Mouse (Mus musculus): ENCODE measurements around the gene Nhej1. TPM values are rescaled to one million over a fixed set of nuclear protein-coding genes. Genes with fewer than 3 reads are reported as not detected.
A peak's percentile ranks its signal among the peaks of the same experiment; 100 is the strongest.

The Nhej1 gene
- total RNA-seq (2014; fragmentation: Nextera tagmentation) (2.5 and 5.1 TPM in 2 replicates), total RNA-seq (2017) (12.3 and 12.4 TPM in 2 replicates), polyA plus RNA-seq (2012) (0.40 and 0.47 TPM in 2 replicates)

DNA sequence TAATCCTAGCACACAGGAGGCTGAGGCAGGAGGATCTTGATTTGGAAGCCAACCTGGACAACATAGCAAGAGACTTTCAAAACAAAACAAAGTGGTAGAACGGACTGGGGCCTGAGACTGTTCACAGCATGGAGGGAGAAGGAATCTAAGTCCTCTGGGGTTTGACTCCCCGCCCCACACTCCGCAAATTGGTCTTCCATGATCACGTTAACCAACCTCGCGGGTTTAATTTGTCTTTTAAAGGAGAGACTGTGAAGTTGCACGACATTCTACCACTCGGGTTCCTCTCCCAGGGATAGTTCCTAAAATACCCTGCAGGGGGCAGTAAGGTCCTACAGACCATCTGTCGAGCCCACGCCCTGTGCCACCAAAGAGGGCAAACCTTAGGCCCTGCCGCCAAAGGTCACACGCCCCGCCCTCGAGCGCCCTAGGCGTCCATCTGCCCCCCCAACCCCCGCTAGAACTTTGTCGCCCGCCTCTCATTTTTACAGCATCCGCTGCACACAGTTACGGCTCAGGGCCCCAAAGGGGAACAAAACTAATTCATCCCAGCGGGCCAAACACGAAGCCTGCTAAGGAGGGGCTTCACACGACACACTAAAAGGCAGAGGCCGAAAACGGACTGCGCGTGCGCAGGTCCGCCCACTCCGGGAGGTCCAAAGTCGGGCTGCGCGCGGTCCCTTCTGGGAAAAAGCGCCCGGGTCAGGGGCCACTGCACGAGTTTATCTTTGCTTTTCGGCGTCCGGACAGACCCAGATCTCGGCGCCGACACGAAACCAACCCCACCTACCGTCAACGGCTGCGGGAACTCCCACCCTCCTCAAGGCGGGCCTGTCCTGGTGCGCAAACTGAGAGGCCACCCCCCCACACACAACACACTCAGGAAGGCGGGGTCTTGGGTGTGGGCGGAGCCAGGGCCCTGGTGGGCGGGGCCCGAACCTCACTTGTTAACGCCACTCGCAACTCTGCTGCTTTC, at the start of gene Nhej1:
TSS of gene Nhej1 (minus strand) at position 855 of the 976 bp plus-strand sequence.
- no peaks in the 10 kb centered on the region for H3K36me3 ChIP-seq (replicated peaks)
- no peaks in the 10 kb centered on the region for H3K9me3 ChIP-seq (replicated peaks)
- H3K4me1 ChIP-seq (ENCODE audit: insufficient read depth, low read depth, low read length) = peaks cover 20% of the 10 kb centered on the region
- TF ChIP-seq GATA1 (IDR thresholded peaks at IDR 0.05; ENCODE audit: borderline replicate concordance, low read length) (no peak), GATA2 (IDR thresholded peaks at IDR 0.05; ENCODE audit: borderline replicate concordance, low read depth, low read length) (no peak), CTCF (IDR thresholded peaks at IDR 0.05; ENCODE audit: low read depth, low read length) (peak; percentile 91), POLR2AphosphoS5 (IDR thresholded peaks at IDR 0.05; ENCODE audit: insufficient replicate concordance, low read depth, low read length) (no peak)
- peak within 1 kb of the TSS; percentile 73 for H3K4me3 ChIP-seq (ENCODE audit: low read depth, low read length)
- no peaks in the 10 kb centered on the region for H3K27me3 ChIP-seq (ENCODE audit: insufficient read depth, low read length)
- ATAC-seq (ENCODE audit: extremely low read depth, insufficient number of reproducible peaks, low FRiP score, poor library complexity, severe bottlenecking) (peak; percentile 75), DNase-seq (ENCODE audit: low spot score) (peak; percentile 95)

DNA sequence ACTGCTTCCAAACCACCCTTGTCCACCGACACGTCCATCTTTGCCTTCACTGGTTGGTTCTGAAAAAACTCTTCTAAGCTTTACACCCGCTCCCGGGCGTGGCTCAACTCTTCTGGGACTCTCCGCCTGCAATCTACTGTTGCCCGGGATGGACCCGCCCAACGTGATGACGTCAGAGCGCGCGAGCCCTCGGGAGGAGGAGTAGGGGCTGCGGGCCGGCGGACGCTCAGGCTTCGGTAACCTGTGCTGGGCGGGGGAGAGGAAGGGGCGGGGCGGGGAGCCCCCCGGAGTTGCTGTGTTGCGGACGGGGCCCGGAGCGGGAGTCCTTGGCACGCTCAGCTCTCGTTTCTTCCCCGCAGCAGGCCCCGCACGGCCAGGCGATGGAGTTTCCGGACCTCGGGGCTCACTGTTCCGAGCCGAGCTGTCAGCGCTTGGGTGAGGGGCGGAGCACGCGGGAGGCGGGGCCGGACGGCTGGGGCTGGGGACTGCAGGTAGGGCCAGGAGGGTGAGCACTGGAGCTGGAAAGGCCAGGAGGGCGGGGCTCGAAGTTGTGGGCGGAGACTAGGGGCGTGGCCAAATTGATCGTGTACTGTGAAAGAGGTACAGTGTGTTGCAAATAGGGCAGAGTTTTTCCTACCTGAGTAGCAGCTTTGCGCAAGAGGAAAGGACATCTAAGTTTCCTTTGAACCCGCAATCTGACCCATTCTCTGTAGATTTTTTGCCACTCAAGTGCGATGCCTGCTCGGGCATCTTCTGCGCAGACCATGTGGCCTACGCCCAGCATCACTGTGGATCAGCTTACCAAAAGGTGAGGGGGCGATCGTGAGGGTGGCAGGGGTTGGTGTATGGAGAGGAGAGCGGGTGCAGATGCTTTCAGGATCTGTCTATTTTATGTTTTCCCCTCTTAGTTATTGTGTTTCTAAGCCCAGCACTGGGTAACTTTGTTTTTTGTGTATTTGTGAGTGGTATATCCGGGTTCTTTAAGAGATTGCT, 43.8 kb upstream of the Nhej1 start, which contains the start of gene Zfand2b:
TSS of gene Zfand2b (plus strand) at position 175 of the 993 bp plus-strand sequence.
- peaks cover 50% of the 10 kb centered on the region for H3K4me1 ChIP-seq (ENCODE audit: insufficient read depth, low read depth, low read length)
- no peak for TF ChIP-seq CTCF (IDR thresholded peaks at IDR 0.05; ENCODE audit: low read depth, low read length)
- TF ChIP-seq TAL1 (conservative IDR thresholded peaks at IDR 0.05; ENCODE audit: low read depth, low read length) = no peak
- no peak for TF ChIP-seq GATA2 (IDR thresholded peaks at IDR 0.05; ENCODE audit: borderline replicate concordance, low read depth, low read length)
- no peak for TF ChIP-seq POLR2AphosphoS5 (IDR thresholded peaks at IDR 0.05; ENCODE audit: insufficient replicate concordance, low read depth, low read length)
- no peak for TF ChIP-seq GATA1 (IDR thresholded peaks at IDR 0.05; ENCODE audit: borderline replicate concordance, low read length)
- peaks cover 45% of the 10 kb centered on the region for H3K36me3 ChIP-seq (replicated peaks)
- H3K9me3 ChIP-seq (replicated peaks) = no peaks in the 10 kb centered on the region
- ATAC-seq (ENCODE audit: extremely low read depth, insufficient number of reproducible peaks, low FRiP score, poor library complexity, severe bottlenecking) (peak; percentile 92), DNase-seq (ENCODE audit: low spot score) (peak; percentile 97)
- H3K27me3 ChIP-seq (ENCODE audit: insufficient read depth, low read length) = no peaks in the 10 kb centered on the region
- peak within 1 kb of the TSS; percentile 74 for H3K4me3 ChIP-seq (ENCODE audit: low read depth, low read length)

DNA sequence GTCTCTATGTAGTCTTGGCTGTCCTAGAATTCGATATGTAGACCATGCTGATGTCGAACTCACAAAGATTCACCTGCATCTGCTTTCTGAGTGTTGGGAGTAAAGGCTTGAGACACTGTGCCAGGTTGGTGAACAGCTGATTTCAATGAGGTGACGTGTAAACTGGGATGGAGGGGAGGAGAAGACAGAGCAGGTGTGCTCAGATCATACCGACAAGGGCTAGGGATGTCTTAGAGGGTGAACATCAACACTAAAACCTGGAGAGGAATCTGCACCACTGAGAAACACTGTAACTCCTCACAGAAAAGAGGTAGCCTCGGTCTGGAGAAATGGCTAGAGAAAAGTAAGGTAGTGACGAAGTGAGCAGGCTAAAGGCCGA, 43.1 kb upstream of the Nhej1 start:
- H3K4me3 ChIP-seq (ENCODE audit: low read depth, low read length) = peak overlapping the region; percentile 74
- H3K27me3 ChIP-seq (ENCODE audit: insufficient read depth, low read length) = no peaks in the 10 kb centered on the region
- no peaks in the 10 kb centered on the region for H3K9me3 ChIP-seq (replicated peaks)
- DNase-seq (ENCODE audit: low spot score) (no peak), ATAC-seq (ENCODE audit: extremely low read depth, insufficient number of reproducible peaks, low FRiP score, poor library complexity, severe bottlenecking) (no peak)
- peaks cover 50% of the 10 kb centered on the region for H3K4me1 ChIP-seq (ENCODE audit: insufficient read depth, low read depth, low read length)
- TF ChIP-seq TAL1 (conservative IDR thresholded peaks at IDR 0.05; ENCODE audit: low read depth, low read length) (no peak), POLR2AphosphoS5 (IDR thresholded peaks at IDR 0.05; ENCODE audit: insufficient replicate concordance, low read depth, low read length) (no peak), CTCF (IDR thresholded peaks at IDR 0.05; ENCODE audit: low read depth, low read length) (no peak), GATA1 (IDR thresholded peaks at IDR 0.05; ENCODE audit: borderline replicate concordance, low read length) (no peak), GATA2 (IDR thresholded peaks at IDR 0.05; ENCODE audit: borderline replicate concordance, low read depth, low read length) (no peak)
- H3K36me3 ChIP-seq (replicated peaks) = peaks cover 38% of the 10 kb centered on the region

DNA sequence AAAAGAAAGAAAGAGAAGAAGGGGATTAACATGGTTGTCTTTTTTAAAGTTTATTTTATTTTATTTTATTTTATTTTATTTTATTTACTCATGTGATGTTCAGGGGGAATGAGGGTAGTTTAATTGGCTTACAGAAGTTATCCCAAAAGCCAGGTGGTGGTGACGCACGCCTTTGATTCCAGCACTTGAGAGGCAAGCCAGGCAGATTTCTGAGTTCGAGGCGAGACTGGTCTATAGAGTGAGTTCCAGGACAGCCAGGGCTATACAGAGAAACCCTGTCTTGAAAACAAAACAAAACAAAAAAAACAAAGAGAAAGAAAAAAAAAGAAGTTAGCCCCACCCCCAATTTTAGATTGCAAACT, 35.2 kb upstream of the Nhej1 start:
- Histone ChIP-seq H3K36me3 (replicated peaks) (no peaks in the 10 kb centered on the region), H3K9me3 (replicated peaks) (no peaks in the 10 kb centered on the region), H3K27me3 (ENCODE audit: insufficient read depth, low read length) (no peaks in the 10 kb centered on the region), H3K4me3 (ENCODE audit: low read depth, low read length) (peak overlapping the region; percentile 59; the same call in 1 of the 2 replicates), H3K4me1 (ENCODE audit: insufficient read depth, low read depth, low read length) (peaks cover 53% of the 10 kb centered on the region)
- ATAC-seq (ENCODE audit: extremely low read depth, insufficient number of reproducible peaks, low FRiP score, poor library complexity, severe bottlenecking) = no peak
- TF ChIP-seq CTCF (IDR thresholded peaks at IDR 0.05; ENCODE audit: low read depth, low read length) = no peak
- no peak for TF ChIP-seq POLR2AphosphoS5 (IDR thresholded peaks at IDR 0.05; ENCODE audit: insufficient replicate concordance, low read depth, low read length)
- TF ChIP-seq TAL1 (conservative IDR thresholded peaks at IDR 0.05; ENCODE audit: low read depth, low read length) = no peak
- no peak for TF ChIP-seq GATA2 (IDR thresholded peaks at IDR 0.05; ENCODE audit: borderline replicate concordance, low read depth, low read length)
- no peak for TF ChIP-seq GATA1 (IDR thresholded peaks at IDR 0.05; ENCODE audit: borderline replicate concordance, low read length)
- no peak for DNase-seq (ENCODE audit: low spot score)

DNA sequence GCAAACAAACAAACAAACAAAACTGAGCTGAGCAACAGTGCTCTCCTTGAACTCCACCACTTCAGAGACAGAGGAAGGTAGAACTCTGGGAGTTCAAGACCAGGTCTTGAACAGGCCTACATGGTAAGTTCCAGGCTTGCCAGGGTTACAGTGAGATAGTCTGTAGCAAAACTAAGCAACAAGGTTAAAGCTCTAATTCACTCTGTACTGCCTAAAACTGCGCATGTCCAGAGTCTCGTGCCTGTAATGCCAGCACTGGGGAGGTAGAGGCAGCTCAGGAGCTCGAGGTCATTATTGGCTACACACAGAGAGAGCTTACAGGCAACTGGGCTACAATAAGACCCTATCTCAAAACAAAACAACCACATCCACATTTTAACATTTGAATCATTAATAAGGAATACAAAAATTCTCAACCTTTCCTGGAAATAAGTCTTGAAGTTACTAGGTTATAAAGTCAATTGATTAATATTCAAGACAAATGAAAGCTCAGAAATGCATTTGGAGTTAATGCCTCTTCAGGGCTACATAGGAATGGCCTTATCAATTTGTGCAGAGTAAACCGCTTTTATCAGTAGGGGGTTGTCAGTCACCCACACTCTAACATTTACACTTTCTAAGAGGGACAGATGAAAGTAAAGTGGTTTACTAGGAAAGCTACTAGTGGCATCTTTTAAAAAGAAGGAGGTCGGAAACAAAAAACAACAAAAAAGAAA, 34.7 kb upstream of the Nhej1 start:
- Histone ChIP-seq H3K4me1 (ENCODE audit: insufficient read depth, low read depth, low read length) (peaks cover 58% of the 10 kb centered on the region), H3K9me3 (replicated peaks) (no peaks in the 10 kb centered on the region), H3K27me3 (ENCODE audit: insufficient read depth, low read length) (no peaks in the 10 kb centered on the region), H3K36me3 (replicated peaks) (no peaks in the 10 kb centered on the region), H3K4me3 (ENCODE audit: low read depth, low read length) (peak overlapping the region; percentile 34; the same call in 1 of the 2 replicates)
- TF ChIP-seq CTCF (IDR thresholded peaks at IDR 0.05; ENCODE audit: low read depth, low read length) = no peak
- TF ChIP-seq TAL1 (conservative IDR thresholded peaks at IDR 0.05; ENCODE audit: low read depth, low read length) = peak; percentile 77
- peak; percentile 77 for ATAC-seq (ENCODE audit: extremely low read depth, insufficient number of reproducible peaks, low FRiP score, poor library complexity, severe bottlenecking)
- DNase-seq (ENCODE audit: low spot score) = peak; percentile 50

Data from G1E (cell line).